Mouse (Mus musculus) heart, postnatal 0 days (tissue): ENCODE measurements around the gene Wdr4.

Experiments
- CTCF ChIP-seq: IDR thresholded peaks from 2 replicates; pipeline ENCODE4 v1.5.1; 2016; ENCODE audit warnings: antibody characterized with exemption, control low read depth, low read depth
- EP300 ChIP-seq: IDR thresholded peaks from 2 replicates; pipeline ENCODE4 v1.6.1; 2016; ENCODE audit warnings: antibody characterized with exemption, low read depth

DNA sequence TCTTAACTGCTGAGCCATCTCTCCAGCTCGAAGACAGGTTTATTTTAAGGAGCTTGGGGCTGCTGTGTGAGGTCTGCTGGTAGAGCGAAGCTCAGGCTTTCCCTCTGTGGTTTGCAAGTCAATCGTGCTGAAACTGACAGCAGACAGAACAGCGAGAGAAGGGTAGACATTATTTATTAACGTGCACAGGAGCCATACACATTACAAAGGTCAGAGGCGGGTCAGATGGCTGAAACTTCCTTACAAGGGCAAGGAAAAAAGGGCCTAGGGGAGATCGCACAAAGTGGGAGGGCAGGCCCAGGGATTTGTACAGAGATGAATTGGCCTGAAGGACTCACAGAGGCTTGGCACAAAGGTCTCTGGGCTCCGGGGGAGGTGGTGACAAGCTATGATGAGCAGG is 29.6 kb upstream of the Wdr4 start:
- TF ChIP-seq CTCF (no peak), EP300 (no peak)
